In the genomic region with DNA sequence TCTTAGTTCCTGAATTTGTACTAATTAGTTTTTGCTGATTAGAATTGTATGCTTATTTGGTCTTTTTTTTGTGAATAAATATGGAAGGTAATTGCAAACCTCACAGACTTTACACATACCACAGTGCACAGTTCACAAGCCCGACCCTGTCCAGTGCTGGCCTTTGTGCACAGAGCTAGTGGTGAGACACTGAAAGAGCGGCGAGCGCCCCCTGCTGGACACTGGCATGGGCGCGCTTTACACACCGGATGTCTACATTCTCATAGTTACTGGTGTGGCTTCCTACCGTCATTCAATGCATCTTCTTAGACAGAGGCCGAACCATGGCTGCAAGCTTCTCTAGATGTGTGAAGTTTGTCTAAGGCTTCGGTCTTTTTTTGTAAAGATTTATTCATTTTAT, we compare ENCODE assay signal across 8 mouse cellular contexts. TPM values are rescaled to one million over a fixed set of nuclear protein-coding genes. Genes with fewer than 3 reads are reported as not detected.
DNase-seq lines count a peak whose midpoint lies in the region; ATAC-seq and TF ChIP-seq lines count a peak whose summit lies in the region.

No protein-coding gene starts in this region.

- peak; percentile 27 for DNase-seq in MN1 (ENCODE audit: low spot score)
- peak; percentile 50 to 63 for DNase-seq in cerebellum, adult 2 months
- peak; percentile 88 for DNase-seq in forebrain, postnatal 0 days
- peak; percentile 77 to 85 for DNase-seq in layer of hippocampus, postnatal 10 days (ENCODE audit: low spot score in 2 of 2)
- DNase-seq in lung, postnatal 0 days (ENCODE audit: low spot score): peak; percentile 85
- peak; percentile 76 for DNase-seq in ovary, postnatal 36 days (ENCODE audit: low spot score)
- peak; percentile 84 for DNase-seq in thymus, postnatal 14 days

- no peak overlapping the region for H3K4me3 ChIP-seq in cerebellum, adult 2 months (replicated peaks; ENCODE audit: insufficient read depth, low read depth, low read length)
- H3K4me3 ChIP-seq in forebrain, postnatal 0 days (ENCODE audit: low read depth, low read length): no peak overlapping the region
- no peak overlapping the region for H3K4me3 ChIP-seq in hindbrain, embryonic 12.5 days
- H3K4me3 ChIP-seq in lung, postnatal 0 days (ENCODE audit: low read depth, low read length): no peak overlapping the region

- no peak for TF ChIP-seq EP300 in lung, postnatal 0 days (IDR thresholded peaks at IDR 0.05)

- no peaks in the 10 kb centered on the region for H3K27me3 ChIP-seq in cerebellum, adult 2 months (ENCODE audit: control insufficient read depth, insufficient read depth, low read length)
- H3K27me3 ChIP-seq in forebrain, postnatal 0 days (ENCODE audit: insufficient read depth, low read length): no peaks in the 10 kb centered on the region
- peaks cover 35% of the 10 kb centered on the region for H3K27me3 ChIP-seq in hindbrain, embryonic 12.5 days
- H3K27me3 ChIP-seq in lung, postnatal 0 days (replicated peaks; ENCODE audit: insufficient read depth, low read length): peaks cover 20% of the 10 kb centered on the region

- TF ChIP-seq POLR2A in cerebellum, adult 2 months (IDR thresholded peaks at IDR 0.05; ENCODE audit: borderline replicate concordance, insufficient read depth, low read length): no peak

- peak; percentile 83 for ATAC-seq in forebrain, postnatal 0 days
- ATAC-seq in hindbrain, embryonic 12.5 days (ENCODE audit: low FRiP score): peak; percentile 82
- peak; percentile 89 for ATAC-seq in lung, postnatal 0 days

- peaks cover 32% of the 10 kb centered on the region for H3K36me3 ChIP-seq in forebrain, postnatal 0 days (ENCODE audit: insufficient read depth)
- peaks cover 38% of the 10 kb centered on the region for H3K36me3 ChIP-seq in hindbrain, embryonic 12.5 days
- no peaks in the 10 kb centered on the region for H3K36me3 ChIP-seq in lung, postnatal 0 days (ENCODE audit: insufficient read depth, low read length)

- no peaks in the 10 kb centered on the region for H3K9me3 ChIP-seq in forebrain, postnatal 0 days (ENCODE audit: low read length)
- no peaks in the 10 kb centered on the region for H3K9me3 ChIP-seq in hindbrain, embryonic 12.5 days (replicated peaks)
- no peaks in the 10 kb centered on the region for H3K9me3 ChIP-seq in lung, postnatal 0 days (ENCODE audit: low read length)

- 17% methylated on average over 10 of the region's 10 CpGs for WGBS in cerebellum, adult 2 months
- 11% methylated on average over 10 of the region's 10 CpGs for WGBS in forebrain, postnatal 0 days
- 13% methylated on average over 10 of the region's 10 CpGs for WGBS in hindbrain, embryonic 12.5 days
- 11% methylated on average over 10 of the region's 10 CpGs for WGBS in lung, postnatal 0 days

- peak; percentile 66 for TF ChIP-seq CTCF in cerebellum, adult 2 months (IDR thresholded peaks at IDR 0.05; ENCODE audit: borderline replicate concordance, insufficient read depth, low read depth, low read length)
- peak; percentile 96 for TF ChIP-seq CTCF in forebrain, postnatal 0 days (IDR thresholded peaks at IDR 0.05; ENCODE audit: low read depth)
- TF ChIP-seq CTCF in lung, postnatal 0 days (IDR thresholded peaks at IDR 0.05): peak; percentile 97

- peaks cover 3% of the 10 kb centered on the region for H3K4me1 ChIP-seq in cerebellum, adult 2 months (ENCODE audit: control insufficient read depth, insufficient read depth, low read length)
- 0 out of 2 replicates have a peak, but pooled peaks cover 4% of the 10 kb centered on the region for H3K4me1 ChIP-seq in forebrain, postnatal 0 days (ENCODE audit: insufficient read depth)
- peaks cover 26% of the 10 kb centered on the region for H3K4me1 ChIP-seq in hindbrain, embryonic 12.5 days
- H3K4me1 ChIP-seq in lung, postnatal 0 days (ENCODE audit: insufficient read depth, low read depth, low read length): no peaks in the 10 kb centered on the region

- no peak overlapping the region for H3K27ac ChIP-seq in cerebellum, adult 2 months (ENCODE audit: insufficient read depth, low read length)
- H3K27ac ChIP-seq in forebrain, postnatal 0 days (ENCODE audit: low read depth, low read length): no peak overlapping the region
- no peak overlapping the region for H3K27ac ChIP-seq in hindbrain, embryonic 12.5 days
- H3K27ac ChIP-seq in lung, postnatal 0 days (ENCODE audit: low read length): no peak overlapping the region

- H3K9ac ChIP-seq in forebrain, postnatal 0 days: no peak overlapping the region
- H3K9ac ChIP-seq in hindbrain, embryonic 12.5 days: no peak overlapping the region
- H3K9ac ChIP-seq in lung, postnatal 0 days (replicated peaks; ENCODE audit: low read depth): no peak overlapping the region

- no peak overlapping the region for H3K4me2 ChIP-seq in forebrain, postnatal 0 days (ENCODE audit: low read depth)
- H3K4me2 ChIP-seq in hindbrain, embryonic 12.5 days (replicated peaks): no peak overlapping the region
- no peak overlapping the region for H3K4me2 ChIP-seq in lung, postnatal 0 days (replicated peaks; ENCODE audit: low read depth, low read length)

RNA-seq across cellular contexts. Expression of a gene that starts 51.8 kb away (rescaled TPM):
- 19.9 and 20.9 TPM in 2 replicates for polyA plus RNA-seq in cerebellum, adult 2 months (2012; rRNA removed)
- total RNA-seq in forebrain, postnatal 0 days (2014; rRNA removed): 16.1 and 18.8 TPM in 2 replicates
- polyA plus RNA-seq in forebrain, postnatal 0 days (2015; fragmentation: Nextera tagmentation; extraction: Ambion mirVana): 6.7 and 13.3 TPM in 2 replicates
- 18.0 and 22.4 TPM in 2 replicates for polyA plus RNA-seq in hindbrain, embryonic 12.5 days (2016; fragmentation: Nextera tagmentation; extraction: Ambion mirVana)
- total RNA-seq in layer of hippocampus, postnatal 10 days (2021): 10 to 100 TPM; 21.7 to 24.5 TPM
- 7.2 and 8.0 TPM in 2 replicates for polyA plus RNA-seq in lung, postnatal 0 days (2015; fragmentation: Nextera tagmentation; extraction: Ambion mirVana)

Comparison
In these comparisons a context has a peak if more than half of its experiments do, and no peak if none do; other contexts are left out.
1. DNase-seq: peak in every context shown above with its lines; median percentile 88 in forebrain, postnatal 0 days; 85 in lung, postnatal 0 days; 84 in thymus, postnatal 14 days; 81 in layer of hippocampus, postnatal 10 days; 76 in ovary, postnatal 36 days; 56 in cerebellum, adult 2 months; 27 in MN1.